Mouse (Mus musculus) heart, embryonic 12.5 days (tissue): ENCODE measurements around the gene Olfr676. TPM values are rescaled to one million over a fixed set of nuclear protein-coding genes. Genes with fewer than 3 reads are reported as not detected.
"Not testable (repeated sequence)": the region's sequence is repeated elsewhere in the genome, so short reads cannot be mapped to it uniquely, and the experiment has no call there.

ENCODE experiments used
- ATAC-seq: fragments of 200-750 bp; cut with Nextera tagmentation; 2 replicates; pipeline ENCODE4 v1.8.0; 2017; ENCODE audit warnings: moderate TSS enrichment, moderate library complexity; ENCODE audit not compliant: insufficient number of reproducible peaks, low FRiP score
- H3K27ac ChIP-seq: fragments of 300-500 bp; sonication (generic); 2 replicates; pipeline ENCODE4 v1.5.1; 2016; ENCODE audit warnings: mild to moderate bottlenecking, moderate library complexity; ENCODE audit not compliant: poor library complexity, severe bottlenecking
- H3K27me3 ChIP-seq: fragments of 300-500 bp; sonication (generic); replicated peaks from 2 replicates; pipeline ENCODE4 v1.6.1; 2016; ENCODE audit warnings: mild to moderate bottlenecking, moderate library complexity
- H3K36me3 ChIP-seq: fragments of 300-500 bp; sonication (generic); 2 replicates; pipeline ENCODE4 v1.6.1; 2016; ENCODE audit warnings: mild to moderate bottlenecking, moderate library complexity
- H3K4me1 ChIP-seq: fragments of 300-500 bp; sonication (generic); replicated peaks from 2 replicates; pipeline ENCODE4 v1.6.1; 2016; ENCODE audit warnings: mild to moderate bottlenecking
- H3K4me2 ChIP-seq: fragments of 300-500 bp; sonication (generic); 2 replicates; pipeline ENCODE4 v1.6.1; 2016; ENCODE audit warnings: mild to moderate bottlenecking, moderate library complexity
- H3K4me3 ChIP-seq: fragments of 300-500 bp; sonication (generic); 2 replicates; pipeline ENCODE4 v1.5.1; 2016; ENCODE audit warnings: mild to moderate bottlenecking
- H3K9ac ChIP-seq: fragments of 300-500 bp; sonication (generic); 2 replicates; pipeline ENCODE4 v1.6.1; 2016; ENCODE audit warnings: mild to moderate bottlenecking, moderate library complexity
- H3K9me3 ChIP-seq: fragments of 300-500 bp; sonication (generic); replicated peaks from 2 replicates; pipeline ENCODE4 v1.6.1; 2016; ENCODE audit warnings: mild to moderate bottlenecking, moderate library complexity
- WGBS: fragments of 180-500 bp; shearing (Covaris S2); methylation state at CpG from one replicate; pipeline ENCODE4 v1.1.7; 2016; 5-methylcytosine and 5-hydroxymethylcytosine counted together
- polyA plus RNA-seq: library from polyadenylated mRNA; unstranded; fragments of >200 nt; fragmentation: Nextera tagmentation; extraction: Ambion mirVana; gene quantifications from 2 replicates; pipeline ENCODE4 v1.2.1, GENCODE M21; 2016

Olfr676 gene
- not detected in 2 replicates for polyA plus RNA-seq

DNA sequence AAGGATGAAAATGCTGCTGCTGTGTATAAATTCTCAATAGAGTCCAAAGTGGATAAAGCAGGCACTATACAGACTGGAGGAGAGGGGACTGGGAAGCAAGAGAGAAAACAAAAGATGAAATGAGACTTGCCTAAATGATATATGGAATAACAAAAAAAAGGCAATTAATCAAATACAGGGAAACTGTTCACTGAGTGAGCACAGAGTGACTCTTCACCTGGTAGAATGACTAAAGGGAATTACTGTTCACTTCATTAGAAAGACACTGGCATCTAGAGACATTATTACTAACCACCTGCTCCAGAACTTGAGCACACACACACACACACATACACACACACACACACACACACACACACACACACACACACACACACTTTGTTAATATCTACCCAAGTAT is at the start of gene Olfr676:
Olfr676 (plus strand) TSS at position 301 of the 400 bp plus-strand sequence.
- Histone ChIP-seq H3K4me1 (no peaks in the 10 kb centered on the region), H3K4me3 (no peak within 1 kb of the TSS), H3K27me3 (no peaks in the 10 kb centered on the region), H3K9me3 (no peaks in the 10 kb centered on the region), H3K36me3 (no peaks in the 10 kb centered on the region), H3K4me2 (no peak within 1 kb of the TSS), H3K27ac (no peak within 1 kb of the TSS), H3K9ac (no peak within 1 kb of the TSS)
- ATAC-seq: no peak

DNA sequence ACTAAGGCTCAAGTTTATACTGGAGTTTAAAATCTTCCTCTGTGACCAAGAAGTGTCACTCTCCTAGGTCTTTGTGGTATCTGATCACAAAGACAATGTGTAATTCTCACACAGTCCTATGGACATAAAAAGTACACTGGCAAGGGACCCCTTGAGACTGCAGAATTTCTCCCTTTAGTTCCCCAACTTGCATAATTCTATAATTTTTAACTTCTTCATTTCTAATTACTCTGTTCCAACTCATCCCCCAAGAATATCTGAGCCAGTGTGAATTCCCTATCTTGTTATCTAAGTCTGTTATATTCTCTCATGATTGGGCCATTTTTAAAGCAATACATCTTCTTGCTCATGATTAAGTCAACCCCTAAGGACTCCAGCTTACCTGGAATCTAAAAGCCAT is 30.6 kb upstream of the Olfr676 start, which contains the start of gene Olfr672:
Olfr672 (minus strand) TSS at position 101 of the 400 bp plus-strand sequence.
- Histone ChIP-seq H3K9ac (no peak within 1 kb of the TSS), H3K4me3 (no peak within 1 kb of the TSS), H3K4me1 (no peaks in the 10 kb centered on the region), H3K27ac (no peak within 1 kb of the TSS), H3K9me3 (no peaks in the 10 kb centered on the region), H3K36me3 (no peaks in the 10 kb centered on the region), H3K27me3 (no peaks in the 10 kb centered on the region), H3K4me2 (no peak within 1 kb of the TSS)
- ATAC-seq: no peak

DNA sequence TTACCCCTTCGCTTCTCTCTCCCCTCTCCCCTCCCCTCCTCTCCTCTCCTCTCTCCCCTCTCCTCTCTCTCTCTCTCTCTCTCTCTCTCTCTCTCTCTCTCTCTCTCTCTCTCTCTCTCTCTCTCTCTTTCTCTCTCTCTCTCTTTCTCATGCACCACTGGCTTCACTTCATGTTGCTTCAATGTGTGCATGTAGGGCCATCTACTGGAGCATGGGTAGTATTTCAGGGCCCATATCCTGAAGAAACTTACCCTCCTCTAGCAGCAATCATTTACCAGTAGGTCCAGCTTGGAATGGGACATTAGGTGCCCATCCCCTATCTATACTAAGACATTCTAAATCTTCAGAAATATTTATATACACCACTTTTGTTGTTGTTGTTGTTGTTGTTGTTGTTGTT is 10.0 kb upstream of the Olfr676 start:
- Histone ChIP-seq H3K4me2 (no peak overlapping the region), H3K9me3 (no peaks in the 10 kb centered on the region), H3K27ac (no peak overlapping the region), H3K27me3 (no peaks in the 10 kb centered on the region), H3K9ac (no peak overlapping the region), H3K36me3 (no peaks in the 10 kb centered on the region), H3K4me3 (no peak overlapping the region), H3K4me1 (no peaks in the 10 kb centered on the region)
- 59% methylated on average over 1 of the region's 1 CpGs for WGBS
- ATAC-seq: no peak

DNA sequence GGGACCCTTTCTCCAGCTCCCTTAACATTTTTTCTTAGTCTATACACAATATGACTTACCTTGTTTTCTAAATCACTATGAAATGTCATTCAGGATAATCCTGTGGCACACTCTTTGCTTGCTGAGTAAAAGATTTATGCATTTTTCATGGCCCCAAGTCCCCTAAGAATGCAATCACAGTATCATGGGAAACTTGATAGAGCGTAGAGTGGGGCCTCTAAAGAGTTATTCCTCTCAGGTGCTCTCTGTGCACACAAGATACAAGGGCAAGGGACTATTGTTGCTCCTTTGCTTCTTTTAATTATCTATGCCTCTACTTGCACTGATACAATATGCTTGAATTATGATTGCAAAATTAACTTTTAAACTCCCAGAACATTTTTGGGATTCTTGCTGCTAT is 4.1 kb upstream of the Olfr676 start, which contains the start of gene Olfr675:
Olfr675 (minus strand) TSS at position 101 of the 400 bp plus-strand sequence.
- ATAC-seq: no peak
- H3K4me3 ChIP-seq: no peak within 1 kb of the TSS
- H3K27ac ChIP-seq: no peak within 1 kb of the TSS
- H3K36me3 ChIP-seq: no peaks in the 10 kb centered on the region
- H3K9ac ChIP-seq: no peak within 1 kb of the TSS
- no peaks in the 10 kb centered on the region for H3K4me1 ChIP-seq
- H3K4me2 ChIP-seq: no peak within 1 kb of the TSS
- no peaks in the 10 kb centered on the region for H3K9me3 ChIP-seq
- H3K27me3 ChIP-seq: no peaks in the 10 kb centered on the region
- 62% methylated on average over 1 of the region's 1 CpGs for WGBS

DNA sequence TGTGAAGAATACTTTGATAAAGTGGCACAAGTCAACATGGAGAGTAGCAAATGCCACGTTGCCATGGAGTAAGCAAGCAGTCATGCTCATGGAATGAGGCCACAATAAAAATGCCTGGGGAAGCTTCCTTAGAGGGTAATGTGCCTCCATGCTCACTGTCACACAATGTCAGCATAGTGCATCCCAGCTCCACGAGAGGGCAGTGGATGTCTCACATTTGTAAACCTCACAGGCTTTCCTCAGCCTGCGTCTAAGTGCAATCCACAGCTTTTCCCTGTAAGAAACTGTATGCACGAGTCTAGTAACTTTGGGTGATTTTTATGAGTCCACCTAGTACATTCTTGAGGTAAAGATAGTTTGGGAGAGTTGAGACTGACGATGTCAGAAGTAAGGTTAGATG is 1.3 kb downstream of the Olfr676 start:
- H3K36me3 ChIP-seq, ATAC-seq, H3K4me1 ChIP-seq, H3K4me2 ChIP-seq, H3K4me3 ChIP-seq, H3K27me3 ChIP-seq, H3K9me3 ChIP-seq, H3K9ac ChIP-seq, H3K27ac ChIP-seq: not testable (repeated sequence)
- WGBS: 52% methylated on average over 5 of the region's 5 CpGs

DNA sequence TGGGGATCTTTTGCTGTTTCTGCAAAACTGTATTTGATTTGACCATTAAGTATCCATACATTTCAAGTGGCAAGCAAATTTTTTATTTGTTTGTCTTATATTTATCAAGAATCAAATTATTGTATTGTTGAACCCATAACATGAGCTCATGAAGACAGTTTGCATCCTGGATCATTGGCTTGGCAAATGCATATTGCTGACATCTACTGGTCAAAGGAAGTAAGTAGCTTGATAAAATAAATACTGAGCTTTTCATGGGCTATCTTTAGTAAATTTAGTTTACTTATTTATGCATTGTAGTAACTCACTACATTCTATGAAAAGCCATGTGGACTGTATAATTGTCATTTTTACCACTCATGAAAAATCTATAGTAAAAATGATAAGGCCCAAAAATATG is 26.5 kb downstream of the Olfr676 start:
- H3K4me3 ChIP-seq: no peak overlapping the region
- ATAC-seq: no peak
- H3K27me3 ChIP-seq: no peaks in the 10 kb centered on the region
- no peaks in the 10 kb centered on the region for H3K4me1 ChIP-seq
- H3K9me3 ChIP-seq: no peaks in the 10 kb centered on the region
- H3K9ac ChIP-seq: no peak overlapping the region
- no peaks in the 10 kb centered on the region for H3K36me3 ChIP-seq
- H3K27ac ChIP-seq: no peak overlapping the region
- no peak overlapping the region for H3K4me2 ChIP-seq

DNA sequence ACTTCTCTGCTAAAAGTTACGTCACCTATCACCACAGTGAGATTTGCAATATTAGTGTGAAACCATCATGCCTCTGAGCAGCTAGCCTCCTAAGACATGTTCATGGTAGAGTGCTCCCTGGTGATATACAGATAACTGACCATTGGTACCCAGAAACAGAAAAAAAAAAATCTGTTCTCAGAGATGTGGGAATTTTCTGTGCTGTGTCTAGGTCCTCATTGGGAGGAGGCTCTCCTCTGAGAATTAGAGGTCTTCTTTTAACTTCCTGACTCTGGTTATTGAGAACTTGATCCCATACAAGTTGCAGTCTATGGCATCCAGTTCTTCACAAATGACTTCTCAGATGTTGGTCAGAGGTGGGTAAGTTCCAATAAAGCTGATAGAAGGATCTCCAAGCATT is 31.7 kb downstream of the Olfr676 start, which contains the start of gene Olfr678:
Olfr678 (plus strand) TSS at position 301 of the 400 bp plus-strand sequence.
- ATAC-seq: no peak
- Histone ChIP-seq H3K27ac (no peak within 1 kb of the TSS), H3K9me3 (no peaks in the 10 kb centered on the region), H3K27me3 (no peaks in the 10 kb centered on the region), H3K9ac (no peak within 1 kb of the TSS), H3K4me1 (no peaks in the 10 kb centered on the region), H3K4me3 (no peak within 1 kb of the TSS), H3K36me3 (no peaks in the 10 kb centered on the region), H3K4me2 (no peak within 1 kb of the TSS)
- 80% methylated on average over 1 of the region's 1 CpGs for WGBS

DNA sequence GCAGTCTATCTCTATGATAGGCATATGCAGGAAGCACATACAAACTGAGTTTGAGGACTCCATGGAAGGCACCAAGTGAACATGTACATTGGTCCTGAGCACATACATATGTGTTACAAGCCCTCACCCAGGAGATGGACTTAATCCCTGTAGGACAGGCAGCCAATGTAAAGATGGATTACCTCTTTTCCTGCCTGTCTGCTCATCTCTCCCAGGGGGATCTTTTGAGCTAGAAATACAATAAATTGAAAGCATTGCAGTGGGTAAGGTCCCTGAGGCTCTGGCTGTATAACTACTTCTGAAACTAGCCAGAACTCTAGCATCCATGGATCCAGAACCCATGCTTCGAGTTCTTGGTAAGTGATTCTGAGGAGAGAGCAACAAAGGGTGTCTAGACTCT is 48.4 kb downstream of the Olfr676 start, which contains the start of gene Olfr679:
Olfr679 (plus strand) TSS at position 301 of the 400 bp plus-strand sequence.
- Histone ChIP-seq H3K27me3 (no peaks in the 10 kb centered on the region), H3K27ac (no peak within 1 kb of the TSS), H3K9ac (no peak within 1 kb of the TSS), H3K4me3 (no peak within 1 kb of the TSS), H3K9me3 (no peaks in the 10 kb centered on the region), H3K36me3 (no peaks in the 10 kb centered on the region), H3K4me2 (no peak within 1 kb of the TSS), H3K4me1 (no peaks in the 10 kb centered on the region)
- no peak for ATAC-seq
- WGBS: 53% methylated on average over 1 of the region's 1 CpGs

Other genes starting within 250 kb of the Olfr676 start
- not detected in 2 replicates for gene Usp17lb, start 190.1 kb upstream of the Olfr676 start, polyA plus RNA-seq
- gene Usp17la, start 175.7 kb upstream of the Olfr676 start, polyA plus RNA-seq: not detected in 2 replicates
- gene Olfr665, start 154.7 kb upstream of the Olfr676 start, polyA plus RNA-seq: not detected in 2 replicates
- gene Olfr666, start 136.7 kb upstream of the Olfr676 start, polyA plus RNA-seq: not detected in 2 replicates
- gene Olfr667, start 111.2 kb upstream of the Olfr676 start, polyA plus RNA-seq: not detected in 2 replicates
- gene Olfr668, start 104.6 kb upstream of the Olfr676 start, polyA plus RNA-seq: not detected in 2 replicates
- not detected in 2 replicates for gene Olfr669, start 98.5 kb upstream of the Olfr676 start, polyA plus RNA-seq
- not detected in 2 replicates for gene Olfr670, start 70.1 kb upstream of the Olfr676 start, polyA plus RNA-seq
- not detected in 2 replicates for gene Olfr671, start 53.6 kb upstream of the Olfr676 start, polyA plus RNA-seq
- not detected in 2 replicates for gene Olfr672, start 30.7 kb upstream of the Olfr676 start, polyA plus RNA-seq
- not detected in 2 replicates for gene Olfr675, start 4.2 kb upstream of the Olfr676 start, polyA plus RNA-seq
- not detected in 2 replicates for gene Olfr677, start 18.7 kb downstream of the Olfr676 start, polyA plus RNA-seq
- gene Olfr678, start 31.8 kb downstream of the Olfr676 start, polyA plus RNA-seq: not detected in 2 replicates
- gene Olfr679, start 48.5 kb downstream of the Olfr676 start, polyA plus RNA-seq: not detected in 2 replicates
- gene Olfr680-ps1, start 60.1 kb downstream of the Olfr676 start, polyA plus RNA-seq: not detected in 2 replicates
- gene Olfr681, start 84.1 kb downstream of the Olfr676 start, polyA plus RNA-seq: not detected in 2 replicates
- not detected in 2 replicates for gene Olfr683, start 114.3 kb downstream of the Olfr676 start, polyA plus RNA-seq
- not detected in 2 replicates for gene Olfr684, start 131.0 kb downstream of the Olfr676 start, polyA plus RNA-seq
- not detected in 2 replicates for gene Olfr685, start 153.3 kb downstream of the Olfr676 start, polyA plus RNA-seq
- gene Olfr686, start 174.8 kb downstream of the Olfr676 start, polyA plus RNA-seq: not detected in 2 replicates